Mouse (Mus musculus) lung, postnatal 0 days (tissue): Measurements from ENCODE around the gene Ucp1.

Experiments
- CTCF ChIP-seq: IDR thresholded peaks from 2 replicates; pipeline ENCODE4 v1.5.1; 2016; ENCODE audit warnings: antibody characterized with exemption, mild to moderate bottlenecking
- EP300 ChIP-seq: IDR thresholded peaks from 2 replicates; pipeline ENCODE4 v1.6.1; 2016; ENCODE audit warnings: antibody characterized with exemption, mild to moderate bottlenecking, control low read depth

GRCm38 (mm10) chr8:83271172-83271571 lies 19.0 kb upstream of the Ucp1 start:
- no peak for TF ChIP-seq CTCF
- no peak for TF ChIP-seq EP300
